Mouse (Mus musculus) cerebellum, postnatal 4 days (tissue): ENCODE measurements around the gene Nipal1.

ENCODE experiments used
- DNase-seq, 2 experiments: peaks; one replicate each; pipeline ENCODE4 v3.0.0; 2022; ENCODE audit warnings: low spot score in 2 of 2, mixed read lengths in 1 of 2

Nipal1 gene

GRCm38 (mm10) chr5:72664854-72665253, 17.3 kb downstream of the Nipal1 start:
- no peak for DNase-seq

- peak in 1 of 2 experiments; percentile 62 for DNase-seq
Measured at GRCm38 (mm10) chr5:72665281-72665680, 17.7 kb downstream of the Nipal1 start.

- DNase-seq: no peak
Measured at GRCm38 (mm10) chr5:72666428-72666827, 18.8 kb downstream of the Nipal1 start.

GRCm38 (mm10) chr5:72668351-72668750, 20.8 kb downstream of the Nipal1 start:
- DNase-seq: peak in 1 of 2 experiments; percentile 14

DNA sequence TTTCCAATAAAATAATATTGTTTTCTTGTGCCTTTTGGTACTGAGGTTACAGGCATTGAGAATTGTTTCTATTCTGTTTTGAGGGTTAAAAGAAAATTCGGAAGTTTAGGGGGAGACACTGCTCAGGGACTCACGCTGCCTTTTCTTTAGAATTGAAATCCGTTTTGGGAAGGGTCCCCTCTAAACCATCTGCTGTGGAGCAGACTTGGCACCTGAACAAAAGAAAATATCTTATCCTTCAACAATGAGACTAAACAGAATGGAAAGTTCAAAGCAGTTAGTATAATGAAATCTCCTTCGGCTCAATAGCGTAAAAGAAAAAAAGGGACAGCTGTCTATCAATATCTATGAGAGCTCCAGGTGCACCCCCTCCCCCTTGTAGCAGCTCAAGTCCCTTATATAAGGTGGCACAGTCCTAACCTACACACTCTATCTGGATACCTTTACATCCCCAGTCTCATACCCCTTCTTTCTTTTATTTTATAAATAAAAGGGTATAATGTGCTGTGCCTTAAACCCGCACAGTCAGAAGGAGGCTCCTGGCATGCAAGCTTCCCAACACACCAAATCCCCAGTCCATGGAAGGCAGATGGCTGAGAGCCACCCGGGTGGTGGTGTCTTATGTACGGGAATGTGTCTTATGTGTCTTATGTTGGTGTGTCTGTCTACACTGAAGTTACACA, 23.6 kb downstream of the Nipal1 start:
- no peak for DNase-seq

- no peak for DNase-seq
Measured at GRCm38 (mm10) chr5:72674994-72675542, 27.5 kb downstream of the Nipal1 start.

DNA sequence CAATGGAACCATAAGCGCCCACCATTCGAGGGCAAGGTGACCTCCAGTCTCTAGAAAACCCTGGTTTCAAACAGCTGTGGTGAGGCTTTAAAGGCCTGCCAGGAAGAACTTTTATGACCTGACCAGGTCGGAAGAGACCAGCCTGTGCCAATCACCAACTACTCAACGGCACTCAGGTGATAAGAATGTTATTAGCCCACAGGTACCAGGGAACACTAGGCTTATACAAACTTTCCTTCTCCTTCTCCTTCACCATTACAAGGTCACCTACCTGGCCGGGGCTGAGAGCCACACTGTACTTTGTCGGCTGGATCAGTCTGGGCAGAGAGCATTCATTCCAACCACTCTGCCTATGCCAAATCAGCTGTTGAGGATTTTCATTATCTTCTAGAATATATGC, 33.9 kb downstream of the Nipal1 start:
- DNase-seq: no peak

- no peak for DNase-seq
Measured at GRCm38 (mm10) chr5:72689556-72689955, 42.0 kb downstream of the Nipal1 start.

DNA sequence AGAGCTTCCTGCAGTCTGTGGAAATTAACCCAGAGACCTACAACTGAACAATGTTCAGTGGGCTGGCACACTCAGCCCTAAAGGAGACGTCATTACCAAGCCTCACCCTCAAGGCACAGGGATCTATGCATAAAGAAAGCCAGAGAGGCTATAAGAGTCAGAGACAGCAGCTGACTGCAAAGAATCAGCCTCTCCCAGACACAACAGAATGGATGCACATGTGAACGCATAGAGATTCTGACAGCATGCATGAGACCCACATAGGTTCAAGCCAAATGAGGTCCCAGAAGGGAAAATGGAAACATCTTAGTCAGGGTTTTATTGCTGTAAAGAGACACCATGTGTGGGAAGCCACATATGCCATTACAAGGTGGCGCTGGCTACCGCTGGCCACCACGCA, 42.9 kb downstream of the Nipal1 start:
- DNase-seq: no peak

DNA sequence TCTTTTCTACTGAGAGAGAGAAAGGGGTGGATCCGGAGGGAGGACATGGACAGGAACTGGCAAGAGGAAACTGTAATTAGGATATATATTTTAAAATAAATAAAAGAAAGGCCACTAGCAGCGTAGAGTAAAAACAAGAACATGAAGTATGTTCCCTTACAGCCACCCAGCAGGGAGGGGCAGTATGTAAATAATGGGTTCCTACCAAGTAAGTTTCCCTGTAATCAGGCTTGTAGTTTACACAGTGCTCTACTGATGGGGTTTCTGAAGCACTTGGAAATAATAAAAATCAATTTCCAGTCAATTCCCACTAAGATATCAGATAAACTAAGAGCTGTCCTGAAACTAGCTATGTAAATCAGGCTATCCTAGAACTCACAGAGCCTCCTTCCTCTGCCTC, 47.1 kb downstream of the Nipal1 start:
- no peak for DNase-seq

DNA sequence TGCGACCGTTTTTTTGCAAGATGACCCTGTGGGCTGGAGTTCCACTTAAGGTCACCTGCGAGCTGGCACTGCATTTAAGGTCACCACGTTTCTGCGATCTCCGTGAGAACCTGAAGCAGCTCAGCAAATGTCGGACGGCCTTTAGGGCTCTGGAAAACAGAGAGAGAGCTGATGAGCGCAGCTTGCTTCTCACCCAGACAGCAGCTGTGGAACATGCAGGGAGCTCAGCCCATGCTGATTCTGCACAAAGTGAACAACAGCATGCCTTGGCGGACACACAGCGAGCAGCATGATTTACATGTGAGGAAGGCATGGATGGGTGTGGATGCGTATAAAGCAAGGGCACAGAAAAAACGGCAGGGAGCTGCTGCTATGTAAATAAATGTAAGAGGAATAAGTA, 48.9 kb downstream of the Nipal1 start:
- DNase-seq: peak in 1 of 2 experiments; percentile 15

DNA sequence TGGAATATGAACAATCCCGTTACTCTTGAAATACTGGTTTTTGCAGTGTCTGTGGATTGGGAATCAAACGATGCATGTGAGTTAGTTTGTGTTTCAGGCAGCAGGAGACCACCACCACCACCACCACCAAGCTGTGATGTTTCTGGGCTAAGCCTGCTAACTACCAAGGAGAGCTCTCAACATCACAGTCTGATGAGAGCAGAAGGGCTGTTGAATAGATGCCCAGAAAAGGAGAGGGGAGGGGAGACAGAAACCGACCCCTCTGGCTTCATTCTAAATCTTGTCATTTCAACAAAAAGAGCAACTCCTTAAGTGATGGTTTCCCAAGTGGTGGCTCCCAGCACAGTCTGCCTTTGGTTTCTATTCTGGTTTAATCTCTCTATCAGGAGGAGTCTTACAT, 50.7 kb downstream of the Nipal1 start:
- peak in 1 of 2 experiments; percentile 38 for DNase-seq

DNA sequence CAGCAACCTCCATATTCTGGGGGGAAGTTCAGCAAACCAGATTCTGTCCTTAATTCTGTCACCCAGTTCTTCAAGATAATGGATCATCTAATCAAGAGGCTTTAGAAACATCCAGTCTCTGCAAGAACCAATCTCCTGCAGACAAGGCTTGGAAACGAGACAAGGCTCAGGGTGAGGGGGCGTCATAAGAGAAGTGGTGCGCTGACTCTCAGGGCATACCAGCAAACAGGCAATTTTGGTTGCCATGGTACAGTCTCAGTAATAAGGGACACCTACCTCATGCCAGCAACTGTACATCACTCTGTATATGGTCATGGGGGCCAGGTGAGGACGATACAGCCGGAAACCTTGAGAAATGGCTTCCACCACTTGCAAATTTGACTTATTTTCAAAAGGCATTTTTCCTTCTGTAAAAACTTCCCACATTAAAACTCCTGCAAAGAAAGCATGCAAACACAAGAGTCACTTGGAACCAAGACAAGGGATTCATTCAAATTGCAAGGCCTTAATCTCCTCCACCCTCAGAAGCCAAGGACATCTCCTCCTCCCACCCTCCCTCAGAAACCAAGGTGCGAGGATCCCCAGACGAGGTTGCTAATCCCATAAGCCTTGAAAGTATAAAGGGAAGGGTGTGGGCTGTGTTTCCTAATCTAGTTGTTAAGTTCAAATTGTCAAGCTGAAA, 51.4 kb downstream of the Nipal1 start:
- no peak for DNase-seq

- DNase-seq: no peak
Measured at GRCm38 (mm10) chr5:72699500-72699818, 51.9 kb downstream of the Nipal1 start.

DNA sequence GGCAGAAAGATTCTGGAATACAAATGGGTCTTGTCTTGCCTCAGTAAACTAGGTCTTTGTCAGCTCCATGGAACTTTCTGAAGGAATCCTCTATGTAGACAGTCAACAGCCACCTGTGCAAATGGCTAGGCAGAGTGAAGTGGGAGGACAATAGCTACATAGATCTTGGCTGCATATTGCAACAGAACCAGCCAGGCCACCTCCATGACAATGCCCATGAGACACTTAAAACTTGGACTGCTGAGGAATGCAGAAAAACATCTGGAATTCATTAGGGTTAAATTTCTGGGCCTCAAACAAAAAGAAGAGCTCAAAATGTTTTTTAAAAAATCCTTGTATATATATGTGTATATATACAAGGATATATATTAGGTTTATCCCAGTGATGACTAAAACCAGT, 54.6 kb downstream of the Nipal1 start:
- DNase-seq: no peak

GRCm38 (mm10) chr5:72706095-72706494, 58.5 kb downstream of the Nipal1 start:
- no peak for DNase-seq

DNA sequence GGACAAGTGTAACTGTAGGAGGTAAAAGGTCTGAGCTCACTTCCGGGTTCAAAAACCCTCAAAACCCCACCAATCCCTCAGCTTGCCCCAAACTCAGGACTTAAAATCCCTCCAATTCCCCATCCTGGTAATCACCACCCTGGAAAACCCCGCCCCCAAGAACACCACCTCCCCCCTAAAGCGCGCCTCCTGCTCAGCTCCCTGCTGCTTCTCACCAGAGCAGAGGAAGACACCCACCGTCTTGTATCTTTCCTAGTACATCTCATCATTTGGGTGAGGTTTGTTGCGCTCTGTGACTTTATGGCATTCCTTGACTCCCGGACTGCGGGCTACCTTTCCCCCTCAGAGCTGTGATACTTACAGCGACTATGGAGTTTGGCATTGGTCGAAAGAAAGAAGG, 59.1 kb downstream of the Nipal1 start:
- DNase-seq: no peak

GRCm38 (mm10) chr5:72709451-72709850, 61.9 kb downstream of the Nipal1 start:
- DNase-seq: no peak

DNA sequence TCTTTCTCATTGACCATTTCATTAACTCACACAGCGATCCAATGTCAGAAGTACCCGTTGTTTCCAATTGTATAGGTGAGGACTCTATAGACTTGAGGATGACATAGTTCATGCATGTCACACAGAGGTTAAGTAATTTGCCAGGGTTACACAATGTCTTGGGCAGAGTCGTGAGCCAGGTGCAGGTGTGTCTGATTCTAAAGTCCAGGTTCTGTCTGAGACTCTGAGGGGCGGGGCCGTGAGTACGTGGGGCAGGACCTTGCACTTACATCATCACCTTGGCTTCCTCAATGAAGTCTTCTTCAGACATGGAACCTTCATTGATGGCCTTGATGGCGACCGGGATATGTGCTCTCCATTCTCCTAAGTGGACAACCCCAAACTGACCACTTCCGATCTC, 62.4 kb downstream of the Nipal1 start:
- no peak for DNase-seq

GRCm38 (mm10) chr5:72710572-72711278, 63.1 kb downstream of the Nipal1 start:
- DNase-seq: peak; percentile 51 to 71

- no peak for DNase-seq
Measured at GRCm38 (mm10) chr5:72720587-72720986, 73.0 kb downstream of the Nipal1 start.
